In the genomic region with DNA sequence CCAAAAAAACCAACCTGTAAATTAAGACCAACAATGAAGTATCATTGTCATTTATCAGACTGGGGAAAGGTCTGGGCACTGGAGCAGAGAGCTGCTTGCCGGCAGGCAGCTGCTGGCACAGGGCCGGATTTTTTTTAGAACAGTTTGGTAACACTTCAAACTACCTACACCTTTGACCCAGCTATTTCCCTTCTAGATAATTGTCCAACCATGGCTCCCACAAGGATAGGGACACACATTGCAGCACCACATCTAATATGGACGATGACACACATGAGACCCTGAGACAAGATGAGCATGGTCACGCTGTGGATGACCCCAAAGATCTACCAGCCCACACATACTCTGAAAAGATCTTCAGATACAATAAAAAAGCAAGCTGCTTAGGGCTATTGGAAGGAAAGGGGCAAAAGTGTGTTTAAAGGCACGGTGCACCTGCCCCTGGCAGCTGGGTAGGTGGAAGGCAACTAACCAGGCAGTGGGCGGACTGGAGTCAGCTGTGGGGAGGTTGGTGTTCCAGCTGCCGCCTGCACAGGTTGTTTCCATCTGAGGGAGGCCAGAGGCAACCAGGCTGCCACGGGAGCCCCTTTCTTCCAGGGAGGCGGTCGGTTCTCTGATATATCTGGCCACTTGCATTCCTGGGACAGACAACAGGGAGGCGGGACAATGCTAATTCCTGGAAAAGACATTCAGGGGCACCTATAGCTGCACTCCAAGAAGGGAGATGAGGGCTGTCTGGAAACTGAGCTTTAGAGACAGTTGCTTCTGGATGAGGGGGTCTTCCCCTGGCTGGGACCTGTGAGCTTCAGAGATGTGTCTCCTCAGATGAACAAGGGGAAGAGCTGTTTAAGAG, we compare ENCODE assay signal across 9 mouse cellular contexts. TPM values are rescaled to one million over a fixed set of nuclear protein-coding genes. Genes with fewer than 3 reads are reported as not detected.
DNase-seq lines count a peak whose midpoint lies in the region; ATAC-seq and TF ChIP-seq lines count a peak whose summit lies in the region.
"Had no signal": no experiment of that assay in that cellular context is flagged by ENCODE, and none has a peak within 500 bp of the region (broad histone marks: within the 10 kb centered on the region; RNA-seq: fewer than 3 reads in every experiment).

No protein-coding gene starts in this region.

- 47% methylated on average over 11 of the region's 11 CpGs for WGBS in lung, embryonic 14.5 days
- WGBS in midbrain, embryonic 16.5 days: 77% methylated on average over 11 of the region's 11 CpGs
- WGBS in midbrain, embryonic 15.5 days: 76% methylated on average over 11 of the region's 11 CpGs

- DNase-seq in urinary bladder, postnatal 25 days (ENCODE audit: low spot score): peak; percentile 48
- DNase-seq in urinary bladder, adult 2 months (ENCODE audit: low spot score): no peak
- DNase-seq in heart, postnatal 14 days: peak; percentile 45 to 69
- DNase-seq in lung, embryonic 14.5 days: peak; percentile 48
- DNase-seq in frontal cortex, postnatal 14 days (ENCODE audit: low spot score in 2 of 2): no peak
- DNase-seq: right cerebral cortex, postnatal 25 days had no signal

- H3K9me3 ChIP-seq in lung, embryonic 14.5 days (ENCODE audit: low read depth, low read length): no peaks in the 10 kb centered on the region
- no peaks in the 10 kb centered on the region for H3K9me3 ChIP-seq in midbrain, embryonic 16.5 days (replicated peaks; ENCODE audit: control insufficient read depth, low read length, poor library complexity, severe bottlenecking)
- no peaks in the 10 kb centered on the region for H3K9me3 ChIP-seq in midbrain, embryonic 15.5 days

- ATAC-seq in lung, embryonic 14.5 days (ENCODE audit: insufficient read depth): no peak
- no peak for ATAC-seq in midbrain, embryonic 16.5 days
- no peak for ATAC-seq in midbrain, embryonic 15.5 days (replicated peaks)
- ATAC-seq: forebrain, embryonic 14.5 days had no signal

- H3K4me2 ChIP-seq in lung, embryonic 14.5 days: no peak overlapping the region
- H3K4me2 ChIP-seq in midbrain, embryonic 16.5 days (ENCODE audit: low read length): no peak overlapping the region
- H3K4me2 ChIP-seq in midbrain, embryonic 15.5 days: no peak overlapping the region

- no peak overlapping the region for H3K4me3 ChIP-seq in lung, embryonic 14.5 days (ENCODE audit: low read depth, low read length)
- H3K4me3 ChIP-seq in midbrain, embryonic 16.5 days (ENCODE audit: low read depth, low read length): no peak overlapping the region
- H3K4me3 ChIP-seq in midbrain, embryonic 15.5 days: no peak overlapping the region

- no peaks in the 10 kb centered on the region for H3K27me3 ChIP-seq in lung, embryonic 14.5 days (ENCODE audit: insufficient read depth, low read length)
- H3K27me3 ChIP-seq in midbrain, embryonic 16.5 days (ENCODE audit: control insufficient read depth, insufficient read depth, low read depth, low read length): no peaks in the 10 kb centered on the region
- H3K27me3 ChIP-seq in midbrain, embryonic 15.5 days (replicated peaks): no peaks in the 10 kb centered on the region

- H3K9ac ChIP-seq in lung, embryonic 14.5 days: no peak overlapping the region
- H3K9ac ChIP-seq in midbrain, embryonic 16.5 days (ENCODE audit: low read depth, low read length): no peak overlapping the region
- H3K9ac ChIP-seq in midbrain, embryonic 15.5 days: no peak overlapping the region

- peak overlapping the region; percentile 84 for H3K27ac ChIP-seq in lung, embryonic 14.5 days (ENCODE audit: low read depth)
- H3K27ac ChIP-seq in midbrain, embryonic 16.5 days (ENCODE audit: low read length): no peak overlapping the region
- H3K27ac ChIP-seq in midbrain, embryonic 15.5 days: no peak overlapping the region

- no peak for TF ChIP-seq CTCF in lung, embryonic 14.5 days (IDR thresholded peaks at IDR 0.05; ENCODE audit: low read depth)

- peaks cover 13% of the 10 kb centered on the region; the same call in 1 of the 2 replicates for H3K4me1 ChIP-seq in lung, embryonic 14.5 days (ENCODE audit: insufficient read depth)
- H3K4me1 ChIP-seq in midbrain, embryonic 16.5 days (ENCODE audit: control insufficient read depth, insufficient read depth, low read length): no peaks in the 10 kb centered on the region
- H3K4me1 ChIP-seq in midbrain, embryonic 15.5 days: no peaks in the 10 kb centered on the region

- H3K36me3 ChIP-seq in lung, embryonic 14.5 days (ENCODE audit: insufficient read depth): no peaks in the 10 kb centered on the region
- peaks cover 6% of the 10 kb centered on the region; the same call in 1 of the 2 replicates for H3K36me3 ChIP-seq in midbrain, embryonic 16.5 days (ENCODE audit: control insufficient read depth, insufficient read depth, low read length)
- H3K36me3 ChIP-seq in midbrain, embryonic 15.5 days (replicated peaks): no peaks in the 10 kb centered on the region

- intact Hi-C loops in heart, postnatal 14 days (cut with DNase I): no loop called here

RNA-seq across cellular contexts. Expression of a gene that starts 28.0 kb away (rescaled TPM):
- 187 and 188 TPM in 2 replicates for polyA plus RNA-seq in urinary bladder, adult 2 months (2012; rRNA removed)
- 10 to 100 TPM; 23.0 to 23.2 TPM for total RNA-seq in heart, postnatal 14 days (2021)
- polyA plus RNA-seq in lung, embryonic 14.5 days (2014; fragmentation: Nextera tagmentation; extraction: Ambion mirVana): 83.3 and 95.5 TPM in 2 replicates
- 102 and 108 TPM in 2 replicates for polyA plus RNA-seq in midbrain, embryonic 16.5 days (2015; fragmentation: Nextera tagmentation; extraction: Ambion mirVana)
- 102 and 107 TPM in 2 replicates for polyA plus RNA-seq in midbrain, embryonic 15.5 days (2015; fragmentation: Nextera tagmentation; extraction: Ambion mirVana)

RNA-seq across cellular contexts. Expression of a gene that starts 56.1 kb away (rescaled TPM):
- polyA plus RNA-seq in urinary bladder, adult 2 months (2012; rRNA removed): 36.1 and 39.1 TPM in 2 replicates
- total RNA-seq in heart, postnatal 14 days (2021): 10 to 100 TPM; 31.2 to 34.1 TPM
- 77.2 and 87.4 TPM in 2 replicates for polyA plus RNA-seq in lung, embryonic 14.5 days (2014; fragmentation: Nextera tagmentation; extraction: Ambion mirVana)
- 38.1 and 42.2 TPM in 2 replicates for polyA plus RNA-seq in midbrain, embryonic 16.5 days (2015; fragmentation: Nextera tagmentation; extraction: Ambion mirVana)
- polyA plus RNA-seq in midbrain, embryonic 15.5 days (2015; fragmentation: Nextera tagmentation; extraction: Ambion mirVana): 48.2 and 48.5 TPM in 2 replicates

Comparison
In these comparisons a context has a peak if more than half of its experiments do, and no peak if none do; other contexts are left out.
1. DNase-seq: peak in urinary bladder, postnatal 25 days (single experiment), heart, postnatal 14 days (2 of 2) and lung, embryonic 14.5 days (single experiment); none in urinary bladder, adult 2 months (single experiment) and frontal cortex, postnatal 14 days (0 of 2).